Mouse (Mus musculus): ENCODE measurements at regions not wholly inside any gene's neighbourhood (a gene's known extent, or its start where the extent isn't known, plus 50 kb on each side); places are given as distances from the start of the nearest gene placed in this dataset.
A peak's percentile ranks its signal among the peaks of the same experiment; 100 is the strongest.
"Not testable (repeated sequence)": the region's sequence is repeated elsewhere in the genome, so short reads cannot be mapped to it uniquely, and the experiment has no call there.

GRCm38 (mm10) chr13:20039590-20039989 lies 50.8 kb upstream of the Elmo1 start:
- no peak for DNase-seq

- peak; percentile 18 for DNase-seq
Observed at GRCm38 (mm10) chr13:20038463-20038862, 51.9 kb upstream of the Elmo1 start.

- no peak for DNase-seq
Observed at GRCm38 (mm10) chr13:20037436-20037835, 53.0 kb upstream of the Elmo1 start.

GRCm38 (mm10) chr13:20033937-20034735 lies 56.3 kb upstream of the Elmo1 start:
- DNase-seq: no peak

GRCm38 (mm10) chr13:20031660-20032059 lies 58.7 kb upstream of the Elmo1 start:
- DNase-seq: no peak

- no peak for DNase-seq
Observed at GRCm38 (mm10) chr13:20031082-20031481, 59.3 kb upstream of the Elmo1 start.

GRCm38 (mm10) chr13:20026612-20027011 lies 63.8 kb upstream of the Elmo1 start:
- no peak for DNase-seq

GRCm38 (mm10) chr13:20016454-20016853 lies 73.9 kb upstream of the Elmo1 start:
- DNase-seq: not testable (repeated sequence)

GRCm38 (mm10) chr13:20012621-20013020 lies 77.8 kb upstream of the Elmo1 start:
- DNase-seq: no peak

GRCm38 (mm10) chr13:20009164-20009563 lies 81.2 kb upstream of the Elmo1 start:
- no peak for DNase-seq

GRCm38 (mm10) chr13:20007561-20007960 lies 82.8 kb upstream of the Elmo1 start:
- no peak for DNase-seq

GRCm38 (mm10) chr13:19997606-19998005 lies 92.8 kb upstream of the Elmo1 start:
- DNase-seq: no peak

- DNase-seq: no peak
Observed at GRCm38 (mm10) chr13:19975621-19976020, 114.8 kb upstream of the Elmo1 start.

- no peak for DNase-seq
Observed at GRCm38 (mm10) chr13:19966566-19966965, 123.8 kb upstream of the Elmo1 start.

GRCm38 (mm10) chr13:19963031-19963430 lies 127.4 kb upstream of the Elmo1 start:
- DNase-seq: no peak

GRCm38 (mm10) chr13:19928761-19929160 lies 104.7 kb upstream of the Gpr141 start:
- no peak for DNase-seq

GRCm38 (mm10) chr13:19927807-19928206 lies 103.8 kb upstream of the Gpr141 start:
- no peak for DNase-seq

GRCm38 (mm10) chr13:19921084-19921827 lies 97.2 kb upstream of the Gpr141 start:
- no peak for DNase-seq

- DNase-seq: no peak
Observed at GRCm38 (mm10) chr13:19911860-19912584, 88.0 kb upstream of the Gpr141 start.

GRCm38 (mm10) chr13:19902786-19903185 lies 78.7 kb upstream of the Gpr141 start:
- no peak for DNase-seq

- no peak for DNase-seq
Observed at GRCm38 (mm10) chr13:19897191-19897590, 73.1 kb upstream of the Gpr141 start.

GRCm38 (mm10) chr13:19888983-19889773 lies 65.1 kb upstream of the Gpr141 start:
- DNase-seq: no peak
